Mouse (Mus musculus) embryo, embryonic 10 days (tissue): ENCODE data around the gene Als2.

ENCODE experiments used
- DNase-seq: peaks from one replicate; pipeline ENCODE4 v3.0.0-alpha.2; 2015; ENCODE audit warnings: low spot score

Als2 gene

GRCm38 (mm10) chr1:59236856-59237441 lies at the start of gene Als2:
Gene Als2 (minus strand): TSS chr1:59237231.
- peak; percentile 99 for DNase-seq

DNA sequence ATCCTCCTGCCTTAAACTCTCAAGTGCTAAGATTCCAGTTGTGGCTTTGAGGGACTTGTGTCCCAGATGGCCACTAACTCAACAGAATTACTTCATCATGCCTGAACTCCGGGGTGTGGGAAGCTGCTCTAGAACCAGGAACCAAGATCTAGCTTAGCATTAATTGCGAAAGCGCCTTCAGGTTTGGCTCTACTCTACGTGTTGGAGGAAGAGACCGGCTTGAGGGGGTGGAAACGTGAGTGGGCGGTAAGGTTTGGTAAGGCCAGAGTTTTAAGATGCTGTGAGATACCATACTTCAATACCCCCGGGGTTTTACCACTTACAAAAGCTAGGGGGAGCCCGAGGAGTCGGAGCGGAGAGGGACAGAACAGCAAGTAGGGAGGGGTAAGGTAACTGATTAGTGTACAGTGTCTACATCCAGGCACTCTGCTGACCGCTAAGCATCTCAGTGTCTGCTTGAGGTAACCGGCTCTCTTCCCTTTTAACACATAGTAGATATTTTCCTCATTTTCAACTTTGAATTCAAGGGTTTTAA lies 49.4 kb upstream of the Als2 start:
- no peak for DNase-seq

DNA sequence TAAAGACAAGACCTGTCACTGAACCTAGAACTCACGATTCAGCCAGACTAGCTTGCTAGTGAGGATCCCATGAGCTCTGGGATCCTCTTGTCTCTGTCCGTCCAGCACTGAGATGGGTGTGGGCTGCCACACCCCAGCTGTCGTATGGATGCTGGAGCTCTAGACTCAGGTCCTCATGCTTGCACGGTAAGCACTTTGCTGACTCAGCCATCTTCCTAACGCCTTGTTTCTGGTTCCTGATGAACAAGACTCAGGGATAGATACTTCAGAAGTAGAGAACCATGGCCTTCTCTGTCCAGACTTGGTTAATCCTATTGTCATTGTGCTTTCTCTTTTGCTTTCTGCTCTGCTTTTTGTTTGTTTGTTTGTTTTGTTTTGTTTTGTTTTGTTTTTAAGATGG lies 48.8 kb upstream of the Als2 start:
- no peak for DNase-seq

- no peak for DNase-seq
Measured at GRCm38 (mm10) chr1:59272189-59272588, 35.2 kb upstream of the Als2 start.

DNA sequence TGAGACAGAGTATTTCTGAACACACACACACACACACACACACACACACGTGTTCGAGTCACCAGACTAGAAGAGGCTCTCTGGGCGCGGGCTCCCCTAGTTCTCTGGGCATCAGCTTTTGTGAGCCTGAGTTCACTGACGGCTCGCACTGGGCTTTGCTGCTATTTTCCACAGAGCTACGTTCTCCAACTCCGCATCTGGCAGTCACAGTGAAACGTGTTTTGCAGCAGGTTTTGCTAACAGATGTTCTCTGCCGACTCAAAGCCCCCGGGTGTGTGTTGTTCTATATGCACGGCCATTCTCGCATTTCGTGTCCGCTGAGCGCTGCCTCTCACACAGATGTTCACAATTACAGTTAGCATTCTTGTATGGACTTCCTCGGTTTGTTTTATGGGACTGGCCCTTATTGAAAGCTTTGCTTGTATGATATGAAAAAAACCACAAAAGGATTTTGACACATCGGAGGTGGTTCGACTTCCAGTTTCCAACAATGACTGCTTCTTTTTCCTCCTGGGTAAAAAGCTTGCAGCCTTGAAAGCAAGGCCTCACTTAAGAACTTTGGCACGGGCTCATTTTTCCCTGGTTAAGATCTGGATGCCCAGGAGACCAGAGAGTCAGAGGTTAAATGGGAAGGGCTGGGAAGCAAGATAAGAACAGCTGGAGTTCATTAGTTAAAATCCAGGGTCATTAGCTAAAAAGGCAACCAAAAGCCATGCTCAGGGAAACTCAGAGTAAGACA lies 33.1 kb upstream of the Als2 start:
- peak; percentile 81 for DNase-seq

DNA sequence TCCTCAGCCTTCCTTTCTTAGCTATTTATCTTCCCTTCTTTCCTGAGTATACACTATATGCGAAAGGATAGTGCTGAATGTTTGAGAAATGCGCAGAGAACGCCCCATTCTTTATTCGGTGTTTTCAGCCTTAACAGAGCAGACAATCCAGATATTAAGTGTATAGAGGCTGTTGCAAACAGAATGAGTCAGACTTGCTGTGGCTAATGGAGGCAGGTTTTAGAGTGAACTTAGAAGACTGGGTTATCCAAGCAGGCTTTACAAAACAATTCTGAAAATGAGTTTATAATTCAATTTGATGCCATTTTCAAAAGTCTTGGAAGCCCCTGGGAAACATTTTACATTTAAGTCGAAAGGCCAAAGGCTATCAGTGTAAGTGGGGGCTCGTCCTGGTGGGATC lies 32.4 kb upstream of the Als2 start:
- no peak for DNase-seq

DNA sequence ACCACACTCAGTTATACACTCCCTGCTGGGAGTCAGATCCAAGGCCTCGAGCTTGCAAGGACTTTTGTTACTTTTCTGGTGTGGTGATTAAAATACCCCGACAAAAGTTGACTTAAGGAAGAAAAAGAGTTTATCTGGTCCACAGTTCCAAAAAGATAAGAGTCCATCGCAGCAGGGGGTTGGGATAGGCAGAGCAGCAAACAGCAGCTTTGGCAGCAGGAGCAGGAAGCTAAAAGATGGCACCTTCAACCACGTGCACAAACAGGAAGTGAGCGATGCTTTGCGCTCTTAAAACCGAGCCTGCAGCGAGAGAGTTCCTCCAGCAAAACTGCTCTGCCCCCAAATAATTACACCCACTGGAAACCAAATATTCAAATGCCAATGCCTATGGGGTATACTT lies 31.9 kb upstream of the Als2 start:
- DNase-seq, result no peak

- DNase-seq, result peak; percentile 24
Measured at GRCm38 (mm10) chr1:59257736-59258135, 20.7 kb upstream of the Als2 start.

DNA sequence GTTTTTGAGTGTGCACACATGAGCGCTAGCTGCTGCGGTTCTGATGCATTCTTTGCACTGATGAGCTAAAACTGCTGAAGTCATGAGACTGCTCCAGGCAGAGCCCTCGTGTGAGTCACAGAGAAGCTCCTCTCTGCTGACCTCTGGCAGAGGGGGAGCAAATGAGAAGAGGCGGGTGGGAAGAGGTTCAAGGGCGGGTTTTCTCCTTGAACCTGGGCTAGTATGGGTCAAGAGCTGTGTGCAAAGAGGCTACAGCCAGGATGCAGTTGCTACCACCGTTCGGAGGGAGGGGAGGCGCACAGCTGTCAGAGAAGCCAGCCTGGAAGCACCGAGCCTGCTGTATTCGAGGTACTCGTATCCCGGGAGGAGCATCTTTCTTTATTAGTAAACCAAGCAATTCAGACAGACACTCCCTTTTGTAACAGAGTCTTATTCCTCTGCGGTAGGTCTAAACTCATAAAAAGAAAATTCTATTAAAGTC lies 19.8 kb upstream of the Als2 start, which contains the start of gene Cdk15:
Cdk15 (plus strand) TSS at position 156 of the 481 bp plus-strand sequence.
- DNase-seq, result peak; percentile 59

- peak; percentile 46 for DNase-seq
Measured at GRCm38 (mm10) chr1:59253301-59253909, 16.4 kb upstream of the Als2 start.

DNA sequence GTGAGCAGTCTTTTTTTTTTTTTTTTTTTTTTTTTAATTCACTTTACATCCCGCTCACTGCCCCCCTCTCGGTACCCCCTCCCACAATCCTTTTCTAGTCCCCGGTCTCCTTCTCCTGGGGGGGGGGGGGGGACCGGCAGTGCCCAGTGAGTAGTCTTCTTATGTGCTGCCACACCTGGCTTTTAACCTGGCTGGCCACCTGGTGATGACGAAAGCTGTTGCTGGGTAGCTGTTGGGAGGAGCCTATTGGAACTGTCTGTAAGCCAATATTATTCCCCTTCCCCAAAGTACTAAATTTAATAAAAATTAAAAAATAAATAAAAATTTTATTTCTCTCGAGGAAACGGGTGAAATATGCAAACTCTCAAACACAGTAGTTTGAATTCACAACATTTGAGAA lies 15.7 kb upstream of the Als2 start:
- DNase-seq, result peak; percentile 33

DNA sequence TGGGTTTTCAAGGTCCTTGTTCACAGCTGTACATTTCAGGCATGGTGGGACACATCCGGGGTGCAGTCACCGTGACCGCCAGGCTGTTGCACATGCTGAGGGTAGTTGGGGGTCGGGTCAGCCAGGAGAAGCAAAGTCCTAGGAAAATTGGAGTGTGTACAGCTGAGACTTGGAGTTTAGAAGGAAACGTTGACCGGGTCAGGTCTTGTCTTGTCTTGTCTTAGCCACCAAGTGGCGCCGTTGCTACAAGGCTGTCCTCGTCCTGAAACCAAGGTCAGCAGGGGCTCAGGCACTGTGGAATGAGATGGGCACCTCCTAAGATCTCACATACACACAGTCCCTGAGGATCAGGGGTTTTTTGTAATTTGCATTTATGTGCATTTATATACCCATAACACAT lies 10.6 kb upstream of the Als2 start:
- DNase-seq, result peak; percentile 92

- no peak for DNase-seq
Measured at GRCm38 (mm10) chr1:59243770-59244169, 6.7 kb upstream of the Als2 start.

DNA sequence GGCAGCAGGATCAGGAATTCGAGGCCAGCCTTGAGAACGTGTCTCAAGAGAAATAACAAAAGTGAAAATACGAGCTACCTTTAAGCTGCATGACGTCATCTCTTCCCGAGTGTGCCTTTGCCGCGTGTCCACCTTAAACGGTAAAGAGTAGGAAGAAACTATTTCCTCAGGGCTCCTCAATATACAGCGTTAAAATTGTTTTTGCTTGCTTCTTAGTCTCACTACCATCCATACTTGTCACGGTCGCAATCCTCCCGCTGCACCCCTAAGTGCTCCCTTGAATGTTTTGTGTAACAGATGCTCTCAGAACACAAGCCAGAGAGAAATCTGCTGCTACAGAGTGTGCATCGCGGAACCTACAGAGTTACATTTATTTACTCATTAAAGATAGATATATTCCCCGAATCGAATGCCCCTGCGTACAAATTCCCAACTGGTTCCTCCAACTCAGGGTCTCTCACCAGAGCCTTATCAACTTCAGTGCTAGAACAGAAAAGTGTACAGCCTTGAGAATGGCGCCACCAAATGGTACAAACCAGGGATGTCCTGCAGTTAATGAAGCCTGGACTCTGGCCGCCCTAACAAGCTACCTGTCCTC lies 682 bp upstream of the Als2 start:
- DNase-seq, result peak; percentile 87

- DNase-seq, result no peak
Measured at GRCm38 (mm10) chr1:59229187-59229586, 7.8 kb downstream of the Als2 start.

- no peak for DNase-seq
Measured at GRCm38 (mm10) chr1:59228552-59228951, 8.5 kb downstream of the Als2 start.

DNA sequence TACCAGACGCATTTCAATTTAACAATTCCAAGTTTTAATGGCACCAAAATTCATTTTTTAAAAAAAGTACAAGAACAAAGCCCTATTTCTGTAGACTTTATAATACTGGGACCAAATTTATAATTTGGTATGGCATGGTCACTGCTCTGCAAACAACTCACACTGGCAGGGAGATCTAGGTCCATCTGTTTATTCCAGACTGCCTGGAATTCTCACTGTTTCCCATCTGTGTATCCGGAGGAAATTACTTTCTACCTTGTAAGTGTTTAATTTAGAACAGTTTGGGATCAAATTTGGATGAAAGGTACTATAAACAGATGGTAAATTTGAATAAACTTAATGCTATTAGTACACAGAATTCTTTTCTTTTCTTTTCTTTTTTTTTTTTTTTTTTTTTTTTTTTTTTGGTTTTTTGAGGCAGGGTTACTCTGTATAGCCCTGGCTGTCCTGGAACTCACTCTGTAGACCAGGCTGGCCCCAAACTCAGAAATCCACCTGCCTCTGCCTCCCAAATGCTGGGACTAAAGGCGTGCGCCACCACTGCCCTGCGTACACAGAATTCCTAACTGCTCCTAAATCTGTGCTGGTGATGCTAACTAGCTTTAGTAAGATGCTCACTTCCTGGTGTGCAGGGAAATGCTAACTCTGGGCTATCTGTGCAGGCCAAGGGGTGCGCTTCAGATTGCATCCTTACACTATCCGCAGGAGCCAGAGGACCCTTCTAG lies 14.8 kb downstream of the Als2 start:
- no peak for DNase-seq

DNA sequence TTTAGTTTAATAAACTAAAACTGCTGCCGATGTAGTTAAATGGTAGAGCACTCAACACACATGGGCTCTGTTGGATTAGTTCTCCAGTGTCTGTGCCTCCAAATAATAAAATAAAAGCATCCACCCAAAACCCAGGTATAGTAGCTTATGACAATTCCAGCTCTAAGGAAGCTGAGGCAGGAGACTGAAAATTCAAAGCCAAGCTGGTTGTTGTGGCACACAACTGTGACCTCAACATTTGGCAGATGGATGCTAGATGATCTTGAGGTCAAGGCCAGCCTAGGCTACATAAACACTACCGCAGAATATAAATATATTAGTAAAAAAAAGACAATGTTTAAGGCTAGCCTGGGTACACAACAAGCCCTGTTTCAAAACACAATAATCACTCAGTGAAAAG lies 15.4 kb downstream of the Als2 start:
- no peak for DNase-seq

- DNase-seq, result no peak
Measured at GRCm38 (mm10) chr1:59220371-59220770, 16.7 kb downstream of the Als2 start.

DNA sequence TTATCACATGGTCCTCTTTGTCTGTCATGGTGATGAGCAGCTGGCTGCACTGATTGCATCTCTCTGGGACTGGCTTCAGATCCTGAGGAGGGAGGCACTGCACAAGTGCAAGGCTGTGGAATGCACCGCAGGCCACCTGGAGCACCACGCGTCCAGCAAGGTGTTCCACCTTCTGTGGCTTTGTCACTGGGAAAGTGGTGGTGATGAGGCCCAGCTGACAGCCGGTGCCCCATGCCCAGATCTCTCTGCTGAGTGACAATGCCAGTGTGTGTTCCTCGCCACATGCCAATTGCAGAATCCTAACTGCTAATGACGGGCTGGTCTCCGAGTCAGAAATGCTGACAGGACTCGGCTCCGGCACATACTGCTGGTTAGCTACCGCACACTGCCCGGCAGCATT lies 21.6 kb downstream of the Als2 start:
- no peak for DNase-seq

- no peak for DNase-seq
Measured at GRCm38 (mm10) chr1:59212951-59213350, 24.1 kb downstream of the Als2 start.
